Mouse (Mus musculus): ENCODE measurements at regions not wholly inside any gene's neighbourhood (a gene's known extent, or its start where the extent isn't known, plus 50 kb on each side); places are given as distances from the start of the nearest gene placed in this dataset.

GRCm38 (mm10) chr9:69681372-69682213 lies 79.1 kb downstream of the Foxb1 start:
- no peaks in the 10 kb centered on the region for H3K36me3 ChIP-seq (replicated peaks; ENCODE audit: low read length)
- H3K27me3 ChIP-seq (replicated peaks): peaks cover 31% of the 10 kb centered on the region
- peaks cover 13% of the 10 kb centered on the region for H3K9me3 ChIP-seq
- TF ChIP-seq FLI1 (IDR thresholded peaks at IDR 0.05; ENCODE audit: low read length) (no peak), GATA1 (IDR thresholded peaks at IDR 0.05; ENCODE audit: borderline replicate concordance, low read length) (no peak)
- H3K4me3 ChIP-seq (replicated peaks): no peak overlapping the region
- H3K4me1 ChIP-seq: peaks cover 7% of the 10 kb centered on the region; the same call in 1 of the 2 replicates

GRCm38 (mm10) chr9:69678634-69679033 lies 82.1 kb downstream of the Foxb1 start:
- Histone ChIP-seq H3K27me3 (replicated peaks) (peaks cover 30% of the 10 kb centered on the region), H3K36me3 (replicated peaks; ENCODE audit: low read length) (no peaks in the 10 kb centered on the region), H3K9me3 (peaks cover 13% of the 10 kb centered on the region), H3K4me1 (peaks cover 4% of the 10 kb centered on the region; the same call in 1 of the 2 replicates), H3K4me3 (replicated peaks) (no peak overlapping the region)
- TF ChIP-seq GATA1 (IDR thresholded peaks at IDR 0.05; ENCODE audit: borderline replicate concordance, low read length) (no peak), FLI1 (IDR thresholded peaks at IDR 0.05; ENCODE audit: low read length) (no peak)

GRCm38 (mm10) chr9:69673463-69674105 lies 87.2 kb downstream of the Foxb1 start:
- no peaks in the 10 kb centered on the region for H3K36me3 ChIP-seq (replicated peaks; ENCODE audit: low read length)
- H3K4me3 ChIP-seq (replicated peaks): no peak overlapping the region
- H3K27me3 ChIP-seq (replicated peaks): peaks cover 59% of the 10 kb centered on the region
- TF ChIP-seq FLI1 (IDR thresholded peaks at IDR 0.05; ENCODE audit: low read length): no peak
- no peak for TF ChIP-seq GATA1 (IDR thresholded peaks at IDR 0.05; ENCODE audit: borderline replicate concordance, low read length)
- peaks cover 32% of the 10 kb centered on the region for H3K4me1 ChIP-seq
- H3K9me3 ChIP-seq: no peaks in the 10 kb centered on the region

- no peak for TF ChIP-seq GATA1 (IDR thresholded peaks at IDR 0.05; ENCODE audit: borderline replicate concordance, low read length)
- TF ChIP-seq FLI1 (IDR thresholded peaks at IDR 0.05; ENCODE audit: low read length): no peak
- Histone ChIP-seq H3K27me3 (replicated peaks) (peaks cover 62% of the 10 kb centered on the region), H3K4me3 (replicated peaks) (no peak overlapping the region), H3K4me1 (peaks cover 36% of the 10 kb centered on the region), H3K36me3 (replicated peaks; ENCODE audit: low read length) (no peaks in the 10 kb centered on the region), H3K9me3 (no peaks in the 10 kb centered on the region)
Observed at GRCm38 (mm10) chr9:69672657-69673462, 87.9 kb downstream of the Foxb1 start.

- no peaks in the 10 kb centered on the region for H3K36me3 ChIP-seq (replicated peaks; ENCODE audit: low read length)
- peaks cover 36% of the 10 kb centered on the region for H3K4me1 ChIP-seq
- peaks cover 73% of the 10 kb centered on the region for H3K27me3 ChIP-seq (replicated peaks)
- no peaks in the 10 kb centered on the region for H3K9me3 ChIP-seq
- peak overlapping the region; percentile 88 for H3K4me3 ChIP-seq (replicated peaks)
- TF ChIP-seq FLI1 (IDR thresholded peaks at IDR 0.05; ENCODE audit: low read length) (no peak), GATA1 (IDR thresholded peaks at IDR 0.05; ENCODE audit: borderline replicate concordance, low read length) (no peak)
Observed at GRCm38 (mm10) chr9:69671199-69671598, 89.5 kb downstream of the Foxb1 start.

- TF ChIP-seq FLI1 (IDR thresholded peaks at IDR 0.05; ENCODE audit: low read length) (no peak), GATA1 (IDR thresholded peaks at IDR 0.05; ENCODE audit: borderline replicate concordance, low read length) (no peak)
- peak overlapping the region; percentile 88 for H3K4me3 ChIP-seq (replicated peaks)
- peaks cover 71% of the 10 kb centered on the region for H3K27me3 ChIP-seq (replicated peaks)
- H3K4me1 ChIP-seq: peaks cover 36% of the 10 kb centered on the region
- no peaks in the 10 kb centered on the region for H3K36me3 ChIP-seq (replicated peaks; ENCODE audit: low read length)
- no peaks in the 10 kb centered on the region for H3K9me3 ChIP-seq
Observed at GRCm38 (mm10) chr9:69670551-69671044, 90.1 kb downstream of the Foxb1 start.

- peaks cover 36% of the 10 kb centered on the region for H3K4me1 ChIP-seq
- H3K9me3 ChIP-seq: no peaks in the 10 kb centered on the region
- TF ChIP-seq FLI1 (IDR thresholded peaks at IDR 0.05; ENCODE audit: low read length) (no peak), GATA1 (IDR thresholded peaks at IDR 0.05; ENCODE audit: borderline replicate concordance, low read length) (no peak)
- peaks cover 71% of the 10 kb centered on the region for H3K27me3 ChIP-seq (replicated peaks)
- no peaks in the 10 kb centered on the region for H3K36me3 ChIP-seq (replicated peaks; ENCODE audit: low read length)
- peak overlapping the region; percentile 59 for H3K4me3 ChIP-seq (replicated peaks)
Observed at GRCm38 (mm10) chr9:69669611-69670550, 90.9 kb downstream of the Foxb1 start.

- no peak for TF ChIP-seq GATA1 (IDR thresholded peaks at IDR 0.05; ENCODE audit: borderline replicate concordance, low read length)
- TF ChIP-seq FLI1 (IDR thresholded peaks at IDR 0.05; ENCODE audit: low read length): no peak
- Histone ChIP-seq H3K4me3 (replicated peaks) (no peak overlapping the region), H3K27me3 (replicated peaks) (peaks cover 64% of the 10 kb centered on the region), H3K36me3 (replicated peaks; ENCODE audit: low read length) (no peaks in the 10 kb centered on the region), H3K4me1 (peaks cover 36% of the 10 kb centered on the region), H3K9me3 (no peaks in the 10 kb centered on the region)
Observed at GRCm38 (mm10) chr9:69668475-69669090, 92.2 kb downstream of the Foxb1 start.
